Mouse (Mus musculus): ENCODE results near the gene Tesmin.
A peak's percentile ranks its signal among the peaks of the same experiment; 100 is the strongest.

Gene Tesmin

GRCm38 (mm10) chr19:3388629-3389057 is at the start of gene Tesmin:
Gene Tesmin, plus strand, starts transcription at chr19:3388857.
- DNase-seq (ENCODE audit: low spot score): peak; percentile 45

- DNase-seq (ENCODE audit: low spot score): no peak
Observed at GRCm38 (mm10) chr19:3339187-3339586, 49.5 kb upstream of the Tesmin start.

GRCm38 (mm10) chr19:3341021-3341420 is 47.6 kb upstream of the Tesmin start:
- no peak for DNase-seq (ENCODE audit: low spot score)

GRCm38 (mm10) chr19:3343929-3344328 is 44.7 kb upstream of the Tesmin start:
- no peak for DNase-seq (ENCODE audit: low spot score)

- DNase-seq (ENCODE audit: low spot score): no peak
Observed at GRCm38 (mm10) chr19:3344636-3345544, 43.8 kb upstream of the Tesmin start.

- no peak for DNase-seq (ENCODE audit: low spot score)
Observed at GRCm38 (mm10) chr19:3347784-3348183, 40.9 kb upstream of the Tesmin start.

GRCm38 (mm10) chr19:3353415-3354111 is 35.1 kb upstream of the Tesmin start:
- DNase-seq (ENCODE audit: low spot score): no peak

- DNase-seq (ENCODE audit: low spot score): no peak
Observed at GRCm38 (mm10) chr19:3355096-3355495, 33.6 kb upstream of the Tesmin start.

- DNase-seq (ENCODE audit: low spot score): no peak
Observed at GRCm38 (mm10) chr19:3356516-3356915, 32.1 kb upstream of the Tesmin start.

GRCm38 (mm10) chr19:3357620-3358019 is 31.0 kb upstream of the Tesmin start:
- no peak for DNase-seq (ENCODE audit: low spot score)

- no peak for DNase-seq (ENCODE audit: low spot score)
Observed at GRCm38 (mm10) chr19:3359841-3360588, 28.6 kb upstream of the Tesmin start.

GRCm38 (mm10) chr19:3363510-3363909 is 25.1 kb upstream of the Tesmin start:
- DNase-seq (ENCODE audit: low spot score): no peak

- no peak for DNase-seq (ENCODE audit: low spot score)
Observed at GRCm38 (mm10) chr19:3365089-3365488, 23.6 kb upstream of the Tesmin start.

GRCm38 (mm10) chr19:3368276-3368675 is 20.4 kb upstream of the Tesmin start:
- DNase-seq (ENCODE audit: low spot score): no peak

GRCm38 (mm10) chr19:3373380-3373779 is 15.3 kb upstream of the Tesmin start:
- DNase-seq (ENCODE audit: low spot score): no peak

GRCm38 (mm10) chr19:3374028-3374427 is 14.6 kb upstream of the Tesmin start:
- no peak for DNase-seq (ENCODE audit: low spot score)

GRCm38 (mm10) chr19:3375945-3376495 is 12.6 kb upstream of the Tesmin start:
- DNase-seq (ENCODE audit: low spot score): no peak

GRCm38 (mm10) chr19:3376966-3377715 is 11.5 kb upstream of the Tesmin start:
- no peak for DNase-seq (ENCODE audit: low spot score)

- no peak for DNase-seq (ENCODE audit: low spot score)
Observed at GRCm38 (mm10) chr19:3378614-3379013, 10.0 kb upstream of the Tesmin start.

- DNase-seq (ENCODE audit: low spot score): no peak
Observed at GRCm38 (mm10) chr19:3388061-3388460, 596 bp upstream of the Tesmin start.

- DNase-seq (ENCODE audit: low spot score): peak; percentile 74
Observed at GRCm38 (mm10) chr19:3389089-3389488, 432 bp downstream of the Tesmin start.
